Mouse (Mus musculus) heart, adult 2 months (tissue): ENCODE data around the gene Bahcc1. TPM values are rescaled to one million over a fixed set of nuclear protein-coding genes. Genes with fewer than 3 reads are reported as not detected.

Source experiments
- DNase-seq, 2 experiments: peaks; one replicate each; pipeline ENCODE4 v3.0.0; 2021
- H3K27ac ChIP-seq: fragments of 200-600 bp; 2 replicates; pipeline ENCODE4 v1.8.1; 2022
- H3K27me3 ChIP-seq: fragments of 200-500 bp; 2 replicates; pipeline ENCODE4 v1.6.1; 2012; ENCODE audit warnings: mild to moderate bottlenecking, low read length, inconsistent platforms, mixed read lengths; ENCODE audit not compliant: control insufficient read depth, insufficient read depth
- H3K36me3 ChIP-seq: fragments of 200-500 bp; 2 replicates; pipeline ENCODE4 v1.6.1; 2012; ENCODE audit warnings: low read length, inconsistent platforms; ENCODE audit not compliant: control insufficient read depth, insufficient read depth
- H3K4me1 ChIP-seq: fragments of 200-500 bp; 2 replicates; pipeline ENCODE4 v1.6.1; 2011; ENCODE audit warnings: low read length; ENCODE audit not compliant: control insufficient read depth, insufficient read depth
- H3K4me3 ChIP-seq: fragments of 200-600 bp; 2 replicates; pipeline ENCODE4 v1.8.1; 2022
- H3K79me2 ChIP-seq: fragments of 200-500 bp; replicated peaks from 2 replicates; pipeline ENCODE4 v1.6.1; 2012; ENCODE audit warnings: mild to moderate bottlenecking, inconsistent platforms, low read length, moderate library complexity, mixed read lengths; ENCODE audit not compliant: control insufficient read depth, insufficient read depth
- H3K9ac ChIP-seq: fragments of 200-500 bp; 2 replicates; pipeline ENCODE4 v1.6.1; 2012; ENCODE audit warnings: low read depth, mild to moderate bottlenecking, control low read depth, inconsistent platforms, low read length, mixed read lengths
- CTCF ChIP-seq: fragments of 200-600 bp; IDR thresholded peaks from 2 replicates; pipeline ENCODE4 v1.8.1; 2022; ENCODE audit warnings: antibody characterized with exemption, mild to moderate bottlenecking, moderate library complexity
- EP300 ChIP-seq: fragments of 200-500 bp; IDR thresholded peaks from 2 replicates; pipeline ENCODE4 v1.6.1; 2011; ENCODE audit warnings: low read depth, low read length, control low read depth; ENCODE audit not compliant: insufficient read depth
- POLR2A ChIP-seq: fragments of 200-500 bp; IDR thresholded peaks from 2 replicates; pipeline ENCODE4 v1.6.1; 2011; ENCODE audit warnings: mild to moderate bottlenecking, low read depth, low read length, control low read depth; ENCODE audit not compliant: insufficient read depth
- WGBS: fragments of 180-500 bp; shearing (Covaris S2); methylation state at CpG from one replicate; pipeline ENCODE4 v1.1.7; 2018; 5-methylcytosine and 5-hydroxymethylcytosine counted together
- intact Hi-C: fragments of 180-260 bp; cut with DNase I; formaldehyde crosslinking; loops from one replicate; pipeline ENCODE4 v1.15.1; 2025
- polyA plus RNA-seq: library from polyadenylated mRNA; depleted of rRNA; stranded (reverse); fragments of >200 nt; gene quantifications from 2 replicates; pipeline ENCODE4 v1.2.3, GENCODE M21; 2012
- total RNA-seq, 2 experiments: library from RNA; stranded (reverse); gene quantifications; 2 replicates each; pipeline ENCODE4 v1.2.3; 2021

Bahcc1 gene
- total and polyA plus RNA-seq, 3 experiments = 5.4 to 9.7 (median 6.4) TPM

GRCm38 (mm10) chr11:120189459-120190312, 43.1 kb upstream of the Bahcc1 start:
- peak overlapping the region; percentile 92 for H3K4me3 ChIP-seq
- peak overlapping the region; percentile 99 for H3K27ac ChIP-seq
- peaks cover 5% of the 10 kb centered on the region for H3K4me1 ChIP-seq
- no peaks in the 10 kb centered on the region for H3K27me3 ChIP-seq
- no peaks in the 10 kb centered on the region for H3K36me3 ChIP-seq
- H3K9ac ChIP-seq = peak overlapping the region; percentile 96
- peak; percentile 97 to 99 for DNase-seq
- TF ChIP-seq EP300 = 0 out of 2 replicates have a peak, but pooled peaks have one; percentile 59
- peak; percentile 98 for TF ChIP-seq POLR2A
- no peak for TF ChIP-seq CTCF
- under 1% methylated on average over 66 of the region's 68 CpGs for WGBS
- intact Hi-C loops = loop anchor here (1.0 to 5.0 kb wide), 3 partner anchors 39 to 163 kb away; partner anchors contain the start of gene Slc38a10
- H3K79me2 ChIP-seq = no peaks in the 10 kb centered on the region

- Histone ChIP-seq H3K36me3 (no peaks in the 10 kb centered on the region), H3K4me1 (peaks cover 5% of the 10 kb centered on the region), H3K27me3 (no peaks in the 10 kb centered on the region), H3K9ac (peak overlapping the region; percentile 51), H3K27ac (peak overlapping the region; percentile 83), H3K4me3 (no peak overlapping the region; the same call in 1 of the 2 replicates), H3K79me2 (no peaks in the 10 kb centered on the region)
- intact Hi-C loops = no loop called here
- 66% methylated on average over 14 of the region's 14 CpGs for WGBS
- no peak for TF ChIP-seq CTCF
- no peak for TF ChIP-seq POLR2A
- DNase-seq = no peak
These were observed 42.0 kb upstream of the Bahcc1 start for GRCm38 (mm10) chr11:120190526-120191412.

GRCm38 (mm10) chr11:120198831-120199230, 33.9 kb upstream of the Bahcc1 start:
- Histone ChIP-seq H3K36me3 (no peaks in the 10 kb centered on the region), H3K4me3 (no peak overlapping the region), H3K9ac (no peak overlapping the region), H3K79me2 (no peaks in the 10 kb centered on the region), H3K27ac (no peak overlapping the region), H3K4me1 (peaks cover 4% of the 10 kb centered on the region), H3K27me3 (no peaks in the 10 kb centered on the region)
- TF ChIP-seq CTCF (no peak), POLR2A (no peak), EP300 (no peak)
- WGBS = 51% methylated on average over 13 of the region's 13 CpGs
- no peak for DNase-seq
- intact Hi-C loops = no loop called here

- Histone ChIP-seq H3K36me3 (no peaks in the 10 kb centered on the region), H3K4me1 (peaks cover 4% of the 10 kb centered on the region), H3K27me3 (no peaks in the 10 kb centered on the region), H3K9ac (no peak overlapping the region), H3K4me3 (no peak overlapping the region), H3K27ac (no peak overlapping the region; the same call in 1 of the 2 replicates), H3K79me2 (no peaks in the 10 kb centered on the region)
- TF ChIP-seq EP300 (peak; percentile 90), CTCF (no peak), POLR2A (peak; percentile 42; the same call in 1 of the 2 replicates)
- intact Hi-C loops = no loop called here
- 50% methylated on average over 7 of the region's 7 CpGs for WGBS
- peak; percentile 35 to 54 for DNase-seq
These were observed 33.0 kb upstream of the Bahcc1 start for GRCm38 (mm10) chr11:120199766-120200165.

GRCm38 (mm10) chr11:120200621-120201020, 32.1 kb upstream of the Bahcc1 start:
- Histone ChIP-seq H3K27me3 (no peaks in the 10 kb centered on the region), H3K9ac (no peak overlapping the region), H3K27ac (no peak overlapping the region), H3K4me1 (peaks cover 5% of the 10 kb centered on the region), H3K36me3 (no peaks in the 10 kb centered on the region), H3K4me3 (no peak overlapping the region), H3K79me2 (no peaks in the 10 kb centered on the region)
- no peak for DNase-seq
- intact Hi-C loops = no loop called here
- TF ChIP-seq POLR2A = no peak
- TF ChIP-seq EP300 = no peak
- TF ChIP-seq CTCF = no peak
- 52% methylated on average over 6 of the region's 6 CpGs for WGBS
